Mouse (Mus musculus) heart, postnatal 0 days (tissue): ENCODE measurements around the gene Lgals3bp. TPM values are rescaled to one million over a fixed set of nuclear protein-coding genes. Genes with fewer than 3 reads are reported as not detected.
A peak's percentile ranks its signal among the peaks of the same experiment; 100 is the strongest.

ENCODE experiments used
- ATAC-seq: fragments of 200-750 bp; cut with Nextera tagmentation; 2 replicates; pipeline ENCODE4 v1.8.0; 2017; ENCODE audit warnings: low read depth, moderate number of reproducible peaks, moderate library complexity; ENCODE audit not compliant: insufficient read depth
- DNase-seq: peaks from one replicate; pipeline ENCODE4 v3.0.0-alpha.2; 2016; ENCODE audit warnings: low spot score
- H3K27ac ChIP-seq: fragments of 300-500 bp; sonication (generic); 2 replicates; pipeline ENCODE4 v1.5.1; 2014; ENCODE audit warnings: low read depth, mild to moderate bottlenecking
- H3K27me3 ChIP-seq: fragments of 300-500 bp; sonication (generic); 2 replicates; pipeline ENCODE4 v1.6.1; 2014; ENCODE audit warnings: low read length, mixed read lengths; ENCODE audit not compliant: control insufficient read depth, insufficient read depth
- H3K36me3 ChIP-seq: fragments of 300-500 bp; sonication (generic); replicated peaks from 2 replicates; pipeline ENCODE4 v1.6.1; 2014; ENCODE audit warnings: low read length, mixed read lengths; ENCODE audit not compliant: control insufficient read depth, insufficient read depth
- H3K4me1 ChIP-seq: fragments of 300-500 bp; sonication (generic); 2 replicates; pipeline ENCODE4 v1.6.1; 2014; ENCODE audit warnings: antibody characterized with exemption; ENCODE audit not compliant: control insufficient read depth, insufficient read depth
- H3K4me2 ChIP-seq: fragments of 300-500 bp; sonication (generic); 2 replicates; pipeline ENCODE4 v1.6.1; 2014; ENCODE audit warnings: low read depth, mild to moderate bottlenecking, low read length, moderate library complexity
- H3K4me3 ChIP-seq: fragments of 300-500 bp; sonication (generic); 2 replicates; pipeline ENCODE4 v1.5.1; 2014; ENCODE audit warnings: low read depth, low read length
- H3K9ac ChIP-seq: fragments of 300-500 bp; sonication (generic); replicated peaks from 2 replicates; pipeline ENCODE4 v1.6.1; 2014; ENCODE audit warnings: low read depth, low read length, mixed read lengths
- H3K9me3 ChIP-seq: fragments of 300-500 bp; sonication (generic); replicated peaks from 2 replicates; pipeline ENCODE4 v1.6.1; 2016; ENCODE audit warnings: low read length; ENCODE audit not compliant: control insufficient read depth
- CTCF ChIP-seq: IDR thresholded peaks from 2 replicates; pipeline ENCODE4 v1.5.1; 2016; ENCODE audit warnings: antibody characterized with exemption, control low read depth, low read depth
- EP300 ChIP-seq: IDR thresholded peaks from 2 replicates; pipeline ENCODE4 v1.6.1; 2016; ENCODE audit warnings: antibody characterized with exemption, low read depth
- WGBS: fragments of 180-500 bp; shearing (Covaris S2); extraction: QIAGEN DNeasy Blood & Tissue Kit; methylation state at CpG from one replicate; pipeline ENCODE4 v1.1.7; 2014; 5-methylcytosine and 5-hydroxymethylcytosine counted together
- polyA plus RNA-seq: library from polyadenylated mRNA; unstranded; fragments of >200 nt; fragmentation: Nextera tagmentation; extraction: Ambion mirVana; gene quantifications from 2 replicates; pipeline ENCODE4 v1.2.1, GENCODE M21; 2015
- total RNA-seq: library from RNA; depleted of rRNA; stranded (reverse); fragments of >200 nt; gene quantifications from 2 replicates; pipeline ENCODE4 v1.2.3, GENCODE M21; 2014; ENCODE audit warnings: low replicate concordance

Lgals3bp gene
- total and polyA plus RNA-seq, 2 experiments from 2014 or later, result 28.6 to 77.9 TPM

DNA sequence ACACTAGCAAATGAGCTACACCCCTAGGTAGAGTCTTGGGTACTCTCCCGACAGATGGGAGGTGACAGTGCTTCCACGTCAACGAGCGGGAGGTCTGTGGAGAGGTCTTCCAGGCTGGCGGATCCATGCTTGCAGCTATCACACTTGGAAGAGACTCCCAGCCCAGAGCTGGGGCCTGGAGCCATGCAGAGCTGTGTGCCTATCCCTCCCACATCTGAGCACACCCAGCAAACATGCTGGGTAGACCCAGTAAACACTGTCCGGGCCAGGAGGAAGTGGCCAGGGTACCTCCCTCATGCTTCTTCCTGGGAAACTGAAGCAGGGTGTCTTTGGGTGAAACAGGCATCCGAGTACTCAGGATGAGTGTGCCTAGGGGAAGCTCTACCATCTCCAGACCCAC, 41.4 kb downstream of the Lgals3bp start:
- ATAC-seq (no peak), DNase-seq (no peak)

DNA sequence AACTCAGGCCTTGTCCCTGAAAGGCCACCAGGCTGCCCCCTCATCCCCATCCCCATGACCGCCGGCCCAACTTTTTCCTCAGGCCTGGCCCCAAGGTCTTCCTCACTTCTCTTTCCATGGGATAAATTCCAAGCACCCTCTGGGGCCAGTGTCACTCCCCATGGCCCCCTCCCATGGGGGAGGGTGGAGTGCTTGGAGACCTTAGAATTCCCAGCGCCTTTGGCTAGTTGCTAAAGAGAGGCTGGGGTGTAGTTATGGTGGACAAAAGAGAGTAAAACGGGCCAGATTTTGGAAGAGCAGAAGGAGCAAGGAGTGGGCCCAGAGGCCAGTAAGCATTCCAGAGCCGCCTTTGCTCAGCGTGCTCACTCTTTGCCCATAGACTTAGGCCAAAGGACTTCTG, 46.3 kb downstream of the Lgals3bp start, which contains the start of gene Timp2:
Timp2 (minus strand) TSS at position 101 of the 400 bp plus-strand sequence.
- Histone ChIP-seq H3K9me3 (no peaks in the 10 kb centered on the region), H3K9ac (peak within 1 kb of the TSS; percentile 81), H3K4me2 (peak within 1 kb of the TSS; percentile 72), H3K27ac (peak within 1 kb of the TSS; percentile 85), H3K27me3 (no peaks in the 10 kb centered on the region), H3K4me3 (peak within 1 kb of the TSS; percentile 64), H3K4me1 (peaks cover 19% of the 10 kb centered on the region; the same call in 1 of the 2 replicates), H3K36me3 (0 out of 2 replicates have a peak, but pooled peaks cover 4% of the 10 kb centered on the region)
- WGBS, result 46% methylated on average over 6 of the region's 6 CpGs
- TF ChIP-seq CTCF (no peak), EP300 (no peak)
- ATAC-seq (no peak), DNase-seq (no peak)

More for the DNA sequence above, 41.4 kb downstream of the Lgals3bp start:
- 62% methylated on average over 7 of the region's 7 CpGs for WGBS
- peak overlapping the region; percentile 31; the same call in 1 of the 2 replicates for H3K27ac ChIP-seq
- H3K4me3 ChIP-seq, result no peak overlapping the region
- no peaks in the 10 kb centered on the region for H3K36me3 ChIP-seq
- no peaks in the 10 kb centered on the region for H3K9me3 ChIP-seq
- H3K4me1 ChIP-seq, result peaks cover 22% of the 10 kb centered on the region
- no peak for TF ChIP-seq CTCF
- TF ChIP-seq EP300, result no peak
- no peaks in the 10 kb centered on the region for H3K27me3 ChIP-seq
- no peak overlapping the region for H3K9ac ChIP-seq
- no peak overlapping the region for H3K4me2 ChIP-seq

DNA sequence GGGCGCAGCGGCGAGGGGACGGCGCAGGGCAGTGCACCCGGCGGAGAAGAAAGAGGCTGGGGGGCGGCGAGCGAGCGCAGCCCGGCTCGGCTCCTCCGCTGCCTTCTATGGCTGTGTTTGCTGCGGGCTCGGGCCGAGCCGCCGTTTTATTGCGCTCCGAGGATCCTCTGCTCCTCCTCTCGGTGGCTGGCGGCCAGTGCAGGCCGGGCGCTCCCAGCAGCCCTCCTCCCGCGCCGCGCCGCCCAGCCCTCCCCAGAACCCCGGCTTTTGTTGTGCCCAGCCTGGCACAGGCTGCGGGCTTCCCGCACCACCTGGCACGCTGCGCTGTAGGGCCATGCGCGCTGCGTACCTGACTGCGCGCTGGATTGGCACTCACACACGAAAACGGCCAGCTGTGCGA, 46.7 kb downstream of the Lgals3bp start:
- DNase-seq (peak; percentile 85), ATAC-seq (peak; percentile 95)
- Histone ChIP-seq H3K9me3 (no peaks in the 10 kb centered on the region), H3K4me3 (peak overlapping the region; percentile 64), H3K36me3 (0 out of 2 replicates have a peak, but pooled peaks cover 4% of the 10 kb centered on the region), H3K27me3 (no peaks in the 10 kb centered on the region), H3K4me1 (peaks cover 16% of the 10 kb centered on the region; the same call in 1 of the 2 replicates), H3K9ac (peak overlapping the region; percentile 81), H3K4me2 (peak overlapping the region; percentile 72), H3K27ac (peak overlapping the region; percentile 85)
- TF ChIP-seq CTCF, result peak; percentile 48
- TF ChIP-seq EP300, result no peak; the same call in 1 of the 2 replicates
- under 1% methylated on average over 33 of the region's 43 CpGs for WGBS

DNA sequence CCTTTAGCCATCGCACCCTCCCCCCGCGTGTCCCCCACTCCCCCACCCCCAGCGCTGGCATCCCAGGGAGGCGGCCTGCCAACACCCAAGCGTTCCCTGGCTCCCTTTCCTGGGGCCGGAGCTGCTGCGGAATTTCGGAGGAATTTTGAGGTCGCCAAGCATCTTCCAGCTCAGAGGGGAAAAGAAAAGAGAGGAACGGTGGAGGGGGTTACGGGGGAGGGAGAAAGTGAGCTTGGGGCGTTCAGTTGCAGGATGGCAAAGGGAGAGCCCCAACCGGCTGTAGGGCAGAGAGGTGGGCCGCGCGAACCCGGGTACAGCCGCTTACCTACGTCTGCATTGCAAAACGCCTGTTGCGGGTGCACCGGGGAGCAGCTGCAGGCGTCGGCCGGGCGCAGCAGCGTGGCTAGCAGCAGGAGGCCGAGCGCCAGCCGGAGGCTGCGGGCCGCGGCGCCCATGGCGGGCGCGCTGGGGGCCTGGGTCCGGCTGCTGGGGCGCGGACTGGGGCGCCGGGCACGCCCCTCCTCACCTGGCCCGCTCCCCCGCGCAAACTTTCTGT, 47.2 kb downstream of the Lgals3bp start:
- peak overlapping the region; percentile 85 for H3K27ac ChIP-seq

DNA sequence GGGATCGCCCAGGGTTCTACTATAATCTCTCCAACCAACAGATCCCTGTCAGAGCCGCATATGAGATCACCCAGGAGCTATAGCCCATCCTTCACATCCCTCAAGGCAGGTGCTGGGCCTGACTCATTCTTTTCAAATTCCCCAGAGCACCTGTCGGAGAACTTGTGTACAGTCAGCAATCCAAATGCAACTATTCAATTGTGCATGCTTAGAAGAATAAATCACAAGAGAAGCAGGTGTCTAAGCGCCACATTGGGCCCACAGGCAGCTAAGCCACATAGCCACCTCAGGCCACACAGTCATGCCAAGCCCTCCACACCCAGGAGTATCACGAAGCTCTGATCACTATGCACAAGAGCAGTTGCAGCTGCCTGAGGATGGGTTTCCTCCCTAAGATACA, 52.4 kb downstream of the Lgals3bp start:
- Histone ChIP-seq H3K9ac (no peak overlapping the region), H3K27me3 (no peaks in the 10 kb centered on the region), H3K9me3 (no peaks in the 10 kb centered on the region), H3K4me1 (peaks cover 31% of the 10 kb centered on the region), H3K4me2 (no peak overlapping the region), H3K4me3 (no peak overlapping the region), H3K27ac (peak overlapping the region; percentile 32; the same call in 1 of the 2 replicates), H3K36me3 (0 out of 2 replicates have a peak, but pooled peaks cover 4% of the 10 kb centered on the region)
- ATAC-seq, result no peak
- 82% methylated on average over 5 of the region's 5 CpGs for WGBS
- no peak for DNase-seq
- TF ChIP-seq EP300 (no peak), CTCF (no peak)

More for the DNA sequence above, 47.2 kb downstream of the Lgals3bp start:
- H3K4me2 ChIP-seq, result peak overlapping the region; percentile 72
- DNase-seq (peak; percentile 36), ATAC-seq (peak; percentile 34)
- under 1% methylated on average over 44 of the region's 47 CpGs for WGBS
- TF ChIP-seq EP300 (no peak), CTCF (no peak)
- H3K4me3 ChIP-seq, result peak overlapping the region; percentile 64
- H3K9ac ChIP-seq, result peak overlapping the region; percentile 81
- H3K9me3 ChIP-seq, result no peaks in the 10 kb centered on the region
- 0 out of 2 replicates have a peak, but pooled peaks cover 4% of the 10 kb centered on the region for H3K36me3 ChIP-seq
- no peaks in the 10 kb centered on the region for H3K27me3 ChIP-seq
- peaks cover 16% of the 10 kb centered on the region; the same call in 1 of the 2 replicates for H3K4me1 ChIP-seq
